Mouse (Mus musculus): Measurements from ENCODE around the gene Bpnt1.

- no peak for TF ChIP-seq CTCF (IDR thresholded peaks at IDR 0.05; ENCODE audit: low read depth)
- no peak for TF ChIP-seq EP300 (optimal IDR thresholded peaks at IDR 0.05)
Observed at GRCm38 (mm10) chr1:185331983-185332430, at the start of gene Bpnt1.
